Mouse (Mus musculus) brown adipose tissue, adult 24 weeks (tissue): ENCODE measurements at regions not wholly inside any gene's neighbourhood (a gene's known extent, or its start where the extent isn't known, plus 50 kb on each side); places are given as distances from the start of the nearest gene placed in this dataset.

Experiments used
- H3K27ac ChIP-seq: fragments of 200-500 bp; replicated peaks from 2 replicates; pipeline ENCODE4 v1.5.1; 2012; ENCODE audit warnings: low read depth, mild to moderate bottlenecking, low read length
- H3K4me1 ChIP-seq: fragments of 200-500 bp; 2 replicates; pipeline ENCODE4 v1.6.1; 2012; ENCODE audit warnings: low read length, mixed read lengths; ENCODE audit not compliant: control insufficient read depth, insufficient read depth, insufficient read length
- H3K4me3 ChIP-seq: fragments of 200-500 bp; 2 replicates; pipeline ENCODE4 v1.5.1; 2012; ENCODE audit warnings: low read depth, mild to moderate bottlenecking, low read length, moderate library complexity; ENCODE audit not compliant: insufficient read depth

GRCm38 (mm10) chr1:137331746-137332107 is 371.5 kb upstream of the Nr5a2 start:
- H3K27ac ChIP-seq, result no peak overlapping the region
- H3K4me3 ChIP-seq, result no peak overlapping the region
- no peaks in the 10 kb centered on the region for H3K4me1 ChIP-seq

- no peak overlapping the region for H3K27ac ChIP-seq
- no peaks in the 10 kb centered on the region for H3K4me1 ChIP-seq
- no peak overlapping the region for H3K4me3 ChIP-seq
Observed at GRCm38 (mm10) chr1:137330634-137331033, 370.4 kb upstream of the Nr5a2 start.

GRCm38 (mm10) chr1:137323884-137324594 is 363.8 kb upstream of the Nr5a2 start:
- Histone ChIP-seq H3K27ac (no peak overlapping the region), H3K4me1 (no peaks in the 10 kb centered on the region), H3K4me3 (no peak overlapping the region)

GRCm38 (mm10) chr1:137323035-137323680 is 362.9 kb upstream of the Nr5a2 start:
- no peak overlapping the region for H3K4me3 ChIP-seq

GRCm38 (mm10) chr1:137302757-137303422 is 342.6 kb upstream of the Nr5a2 start:
- H3K27ac ChIP-seq, result no peak overlapping the region
- H3K4me3 ChIP-seq, result no peak overlapping the region

More at GRCm38 (mm10) chr1:137323035-137323680, 362.9 kb upstream of the Nr5a2 start:
- Histone ChIP-seq H3K27ac (no peak overlapping the region), H3K4me1 (no peaks in the 10 kb centered on the region)

GRCm38 (mm10) chr1:137297780-137298569 is 337.7 kb upstream of the Nr5a2 start:
- Histone ChIP-seq H3K4me1 (no peaks in the 10 kb centered on the region), H3K4me3 (no peak overlapping the region), H3K27ac (no peak overlapping the region)

More at GRCm38 (mm10) chr1:137302757-137303422, 342.6 kb upstream of the Nr5a2 start:
- H3K4me1 ChIP-seq, result no peaks in the 10 kb centered on the region

GRCm38 (mm10) chr1:137289456-137289855 is 329.2 kb upstream of the Nr5a2 start:
- Histone ChIP-seq H3K27ac (no peak overlapping the region), H3K4me1 (no peaks in the 10 kb centered on the region), H3K4me3 (no peak overlapping the region)

- no peaks in the 10 kb centered on the region for H3K4me1 ChIP-seq
- H3K27ac ChIP-seq, result no peak overlapping the region
Observed at GRCm38 (mm10) chr1:137283291-137283690, 323.0 kb upstream of the Nr5a2 start.

GRCm38 (mm10) chr1:137282457-137282856 is 322.2 kb upstream of the Nr5a2 start:
- Histone ChIP-seq H3K4me1 (no peaks in the 10 kb centered on the region), H3K27ac (no peak overlapping the region), H3K4me3 (no peak overlapping the region)

More at GRCm38 (mm10) chr1:137283291-137283690, 323.0 kb upstream of the Nr5a2 start:
- no peak overlapping the region for H3K4me3 ChIP-seq

GRCm38 (mm10) chr1:137280391-137281386 is 320.4 kb upstream of the Nr5a2 start:
- H3K4me1 ChIP-seq, result no peaks in the 10 kb centered on the region
- H3K4me3 ChIP-seq, result no peak overlapping the region
- H3K27ac ChIP-seq, result no peak overlapping the region

GRCm38 (mm10) chr1:137279981-137280380 is 319.7 kb upstream of the Nr5a2 start:
- no peak overlapping the region for H3K4me3 ChIP-seq
- H3K27ac ChIP-seq, result no peak overlapping the region
- no peaks in the 10 kb centered on the region for H3K4me1 ChIP-seq

- Histone ChIP-seq H3K4me3 (no peak overlapping the region), H3K4me1 (no peaks in the 10 kb centered on the region), H3K27ac (no peak overlapping the region)
Observed at GRCm38 (mm10) chr1:137270659-137271612, 310.7 kb upstream of the Nr5a2 start.

GRCm38 (mm10) chr1:137262806-137263370 is 302.6 kb upstream of the Nr5a2 start:
- Histone ChIP-seq H3K4me3 (no peak overlapping the region), H3K4me1 (no peaks in the 10 kb centered on the region), H3K27ac (no peak overlapping the region)
